Mouse (Mus musculus): ENCODE measurements around the gene Rbm3. TPM values are rescaled to one million over a fixed set of nuclear protein-coding genes. Genes with fewer than 3 reads are reported as not detected.
A peak's percentile ranks its signal among the peaks of the same experiment; 100 is the strongest.

Gene Rbm3
- polyA plus RNA-seq, 2 experiments, result 224 to 352 TPM

DNA sequence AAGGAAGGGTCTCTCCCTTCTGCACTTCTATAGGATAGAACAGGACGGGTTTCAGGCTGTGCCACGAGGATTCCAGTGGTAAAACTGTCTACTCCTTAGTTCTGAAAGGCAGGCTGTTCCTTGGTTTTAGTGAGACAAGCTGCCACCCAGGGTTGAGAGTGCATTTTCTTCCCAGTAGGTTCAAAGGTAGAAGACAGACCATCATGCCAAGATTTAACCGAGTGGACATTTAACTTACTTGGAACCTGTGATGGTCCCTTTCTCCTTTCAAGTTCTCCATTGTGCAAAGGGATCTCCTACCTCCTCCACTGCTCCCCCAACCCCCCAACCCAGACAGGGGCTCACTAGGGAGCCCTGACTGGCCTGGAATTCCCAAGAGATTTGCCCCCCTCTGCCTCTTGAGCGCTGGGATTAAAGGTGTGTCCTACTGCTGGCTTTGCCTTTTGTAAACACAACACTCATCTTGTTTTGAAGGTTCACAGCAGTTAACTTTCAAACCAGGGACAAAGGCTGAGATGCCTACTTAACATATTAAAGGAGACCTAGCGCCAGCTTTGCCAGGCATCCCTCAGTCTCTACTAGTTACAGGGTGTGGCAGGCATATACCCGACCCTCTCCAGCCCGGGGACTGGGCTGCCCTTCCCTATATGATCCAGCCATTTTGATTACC is 37.3 kb upstream of the Rbm3 start:
- Histone ChIP-seq H3K27ac (no peak overlapping the region), H3K4me3 (ENCODE audit: insufficient read depth in 1 of 2, low read depth in 2 of 2, low read length in 2 of 2) (no peak overlapping the region), H3K27me3 (ENCODE audit: control insufficient read depth, insufficient read depth, low read length) (no peaks in the 10 kb centered on the region), H3K4me2 (ENCODE audit: low read depth) (no peak overlapping the region), H3K9me3 (ENCODE audit: control insufficient read depth, low read length) (no peaks in the 10 kb centered on the region), H3K9ac (replicated peaks) (no peak overlapping the region), H3K36me3 (replicated peaks; ENCODE audit: control insufficient read depth, insufficient read depth, low read depth) (no peaks in the 10 kb centered on the region; the same call in 1 of the 2 replicates), H3K4me1 (replicated peaks; ENCODE audit: control insufficient read depth in 2 of 2, insufficient read depth in 2 of 2, low read length in 1 of 2) (peaks cover 0 to 7% of the 10 kb centered on the region in 2 experiments; a peak in 3 of 4 replicates)
- ATAC-seq (ENCODE audit: insufficient read depth) (no peak), DNase-seq (ENCODE audit: low read depth in 3 of 3, low spot score in 3 of 3) (no peak)
- TF ChIP-seq EP300 (IDR thresholded peaks at IDR 0.05; ENCODE audit: low read depth) (no peak), CTCF (IDR thresholded peaks at IDR 0.05; ENCODE audit: low read depth) (no peak)
- 12% methylated on average over 7 of the region's 7 CpGs for WGBS (ENCODE audit: insufficient replicate concordance)

DNA sequence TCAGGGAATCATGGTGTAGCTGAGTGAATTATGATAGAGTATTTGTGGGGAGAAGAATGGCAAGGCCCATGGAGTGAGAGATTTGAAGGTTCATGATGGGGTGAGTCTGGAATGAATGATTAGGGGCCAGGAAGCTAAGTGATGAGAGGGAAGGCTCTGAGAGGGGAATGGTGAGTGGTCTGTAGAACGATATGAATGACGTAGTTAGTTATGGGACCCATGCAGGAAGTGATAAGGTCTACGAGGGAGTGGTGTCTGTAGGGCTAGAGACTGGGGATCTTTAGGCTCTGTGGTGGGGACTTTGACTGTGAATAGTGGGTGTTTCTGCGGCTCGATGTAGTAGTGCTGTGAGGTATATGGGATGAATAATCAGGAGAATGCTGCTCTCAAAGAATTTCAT is 34.0 kb upstream of the Rbm3 start:
- Histone ChIP-seq H3K27me3 (ENCODE audit: control insufficient read depth, insufficient read depth, low read length) (no peaks in the 10 kb centered on the region), H3K9me3 (ENCODE audit: control insufficient read depth, low read length) (no peaks in the 10 kb centered on the region), H3K4me1 (replicated peaks; ENCODE audit: control insufficient read depth in 2 of 2, insufficient read depth in 2 of 2, low read length in 1 of 2) (peaks cover 0 to 10% of the 10 kb centered on the region in 2 experiments; a peak in 3 of 4 replicates), H3K36me3 (replicated peaks; ENCODE audit: control insufficient read depth, insufficient read depth, low read depth) (no peaks in the 10 kb centered on the region), H3K4me2 (ENCODE audit: low read depth) (no peak overlapping the region), H3K27ac (no peak overlapping the region), H3K9ac (replicated peaks) (no peak overlapping the region), H3K4me3 (ENCODE audit: insufficient read depth in 1 of 2, low read depth in 2 of 2, low read length in 2 of 2) (no peak overlapping the region)
- 33% methylated on average over 5 of the region's 5 CpGs for WGBS (ENCODE audit: insufficient replicate concordance)
- DNase-seq (ENCODE audit: low read depth in 3 of 3, low spot score in 3 of 3) (no peak), ATAC-seq (ENCODE audit: insufficient read depth) (no peak)
- TF ChIP-seq CTCF (IDR thresholded peaks at IDR 0.05; ENCODE audit: low read depth), result no peak
- TF ChIP-seq EP300 (IDR thresholded peaks at IDR 0.05; ENCODE audit: low read depth), result no peak

DNA sequence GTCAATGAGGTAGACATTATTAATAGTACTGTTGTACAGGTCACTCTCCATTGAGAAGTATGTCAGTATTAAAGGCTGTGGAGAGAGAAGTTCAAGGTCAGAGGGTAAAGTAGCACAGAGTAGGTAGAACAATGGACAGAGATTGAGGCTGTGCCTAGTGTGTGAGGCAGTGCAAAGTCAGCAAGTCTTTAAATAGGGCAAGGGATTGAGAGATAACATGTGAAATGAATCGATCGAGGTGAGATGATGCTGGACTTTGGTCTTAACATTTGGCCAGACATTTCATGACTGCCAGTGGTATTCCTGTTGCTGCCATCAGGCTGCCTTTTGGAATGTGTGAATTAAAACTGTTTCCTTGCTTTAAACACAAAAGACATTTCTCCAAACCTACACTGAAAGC is 33.2 kb upstream of the Rbm3 start:
- H3K36me3 ChIP-seq (replicated peaks; ENCODE audit: control insufficient read depth, insufficient read depth, low read depth), result no peaks in the 10 kb centered on the region
- ATAC-seq (ENCODE audit: insufficient read depth) (no peak), DNase-seq (ENCODE audit: low read depth in 3 of 3, low spot score in 3 of 3) (no peak)
- H3K4me1 ChIP-seq (replicated peaks; ENCODE audit: control insufficient read depth in 2 of 2, insufficient read depth in 2 of 2, low read length in 1 of 2), result peaks cover 0 to 10% of the 10 kb centered on the region in 2 experiments; a peak in 3 of 4 replicates
- H3K27ac ChIP-seq, result no peak overlapping the region
- H3K27me3 ChIP-seq (ENCODE audit: control insufficient read depth, insufficient read depth, low read length), result no peaks in the 10 kb centered on the region
- no peak overlapping the region for H3K4me2 ChIP-seq (ENCODE audit: low read depth)
- H3K9ac ChIP-seq (replicated peaks), result no peak overlapping the region
- WGBS (ENCODE audit: insufficient replicate concordance), result 76% methylated on average over 2 of the region's 2 CpGs
- TF ChIP-seq CTCF (IDR thresholded peaks at IDR 0.05; ENCODE audit: low read depth) (no peak), EP300 (IDR thresholded peaks at IDR 0.05; ENCODE audit: low read depth) (no peak)
- no peak overlapping the region for H3K4me3 ChIP-seq (ENCODE audit: insufficient read depth in 1 of 2, low read depth in 2 of 2, low read length in 2 of 2)
- no peaks in the 10 kb centered on the region for H3K9me3 ChIP-seq (ENCODE audit: control insufficient read depth, low read length)

DNA sequence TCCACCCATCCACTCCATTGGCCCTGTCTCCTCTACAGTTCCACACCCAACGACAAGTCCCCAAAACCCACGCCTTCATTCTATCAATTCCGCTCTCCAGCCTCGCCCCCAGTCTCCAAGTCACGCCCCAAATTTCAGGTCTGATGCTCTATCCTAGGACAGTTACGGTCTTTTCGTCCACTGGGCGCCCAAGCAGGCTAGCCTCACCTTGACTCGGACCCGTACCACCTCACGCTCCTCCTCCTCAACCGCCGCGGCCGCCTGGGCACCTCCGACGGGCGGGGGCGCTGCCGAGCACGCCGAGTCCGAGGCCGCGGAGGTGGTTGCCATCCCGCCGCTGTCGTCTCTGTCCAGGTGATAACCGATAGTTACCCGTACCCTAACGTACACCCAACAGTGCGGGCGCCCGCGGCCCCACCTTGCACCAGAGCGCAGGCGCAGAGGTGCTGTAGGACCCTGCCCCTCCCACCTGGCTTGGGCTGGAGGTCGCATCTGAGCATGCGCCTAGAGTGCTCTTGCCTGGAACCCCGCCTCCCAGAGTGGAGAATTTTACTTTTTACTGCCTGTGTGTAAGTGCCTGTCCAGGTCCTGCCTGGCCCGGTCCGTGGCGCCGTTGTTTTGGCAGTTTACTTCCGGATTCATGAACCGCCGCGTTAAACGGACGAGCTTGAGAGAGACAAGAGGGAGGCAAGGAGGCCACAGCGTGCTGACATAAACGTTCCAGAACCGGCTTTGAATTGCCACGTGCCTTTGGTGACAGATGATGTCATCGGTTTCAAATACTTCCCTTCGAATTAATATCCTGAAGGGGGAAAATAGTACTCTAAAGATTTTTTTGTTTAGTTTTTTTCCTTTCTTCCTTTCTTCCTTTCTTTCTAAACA is 30.1 kb upstream of the Rbm3 start, which contains the start of gene Tbc1d25:
TSS of gene Tbc1d25 (minus strand) at position 678 of the 882 bp plus-strand sequence.
- DNase-seq (ENCODE audit: low read depth in 3 of 3, low spot score in 3 of 3), result peak; percentile 70 to 83 (median 75)
- peak within 1 kb of the TSS; percentile 77 to 87 for H3K4me3 ChIP-seq (ENCODE audit: insufficient read depth in 1 of 2, low read depth in 2 of 2, low read length in 2 of 2)
- H3K4me1 ChIP-seq (replicated peaks; ENCODE audit: control insufficient read depth in 2 of 2, insufficient read depth in 2 of 2, low read length in 1 of 2), result peaks cover 0 to 10% of the 10 kb centered on the region in 2 experiments; a peak in 3 of 4 replicates
- H3K9ac ChIP-seq (replicated peaks), result peak within 1 kb of the TSS; percentile 78
- peak within 1 kb of the TSS; percentile 73 for H3K27ac ChIP-seq
- TF ChIP-seq CTCF (IDR thresholded peaks at IDR 0.05; ENCODE audit: low read depth) (peak; percentile 46), EP300 (IDR thresholded peaks at IDR 0.05; ENCODE audit: low read depth) (no peak)
- peak within 1 kb of the TSS; percentile 67 for H3K4me2 ChIP-seq (ENCODE audit: low read depth)
- H3K36me3 ChIP-seq (replicated peaks; ENCODE audit: control insufficient read depth, insufficient read depth, low read depth), result no peaks in the 10 kb centered on the region
- WGBS (ENCODE audit: insufficient replicate concordance), result 7% methylated on average over 55 of the region's 56 CpGs
- H3K27me3 ChIP-seq (ENCODE audit: control insufficient read depth, insufficient read depth, low read length), result no peaks in the 10 kb centered on the region
- no peaks in the 10 kb centered on the region for H3K9me3 ChIP-seq (ENCODE audit: control insufficient read depth, low read length)
- peak; percentile 94 for ATAC-seq (ENCODE audit: insufficient read depth)

DNA sequence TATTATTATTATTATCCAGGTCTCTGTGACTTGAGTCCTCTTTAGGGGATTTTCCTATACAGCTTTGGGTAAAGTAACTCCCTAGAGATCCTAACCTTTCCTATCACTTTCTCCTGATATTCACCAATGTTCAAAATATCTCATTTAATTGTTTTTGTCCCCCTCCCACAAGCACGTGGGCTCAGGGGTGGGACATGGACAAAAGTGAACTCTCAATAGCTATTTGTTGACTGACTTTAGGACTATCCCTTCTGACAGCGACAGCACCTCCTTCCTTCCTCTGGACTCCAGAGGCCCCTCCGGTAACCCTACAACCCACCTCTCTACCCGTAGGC is 29.5 kb upstream of the Rbm3 start:
- Histone ChIP-seq H3K4me1 (replicated peaks; ENCODE audit: control insufficient read depth in 2 of 2, insufficient read depth in 2 of 2, low read length in 1 of 2) (peaks cover 0 to 10% of the 10 kb centered on the region in 2 experiments; a peak in 3 of 4 replicates), H3K9ac (replicated peaks) (peak overlapping the region; percentile 78), H3K27ac (peak overlapping the region; percentile 73), H3K4me3 (ENCODE audit: insufficient read depth in 1 of 2, low read depth in 2 of 2, low read length in 2 of 2) (peak overlapping the region; percentile 77 to 87), H3K9me3 (ENCODE audit: control insufficient read depth, low read length) (no peaks in the 10 kb centered on the region), H3K4me2 (ENCODE audit: low read depth) (peak overlapping the region; percentile 67), H3K36me3 (replicated peaks; ENCODE audit: control insufficient read depth, insufficient read depth, low read depth) (no peaks in the 10 kb centered on the region), H3K27me3 (ENCODE audit: control insufficient read depth, insufficient read depth, low read length) (no peaks in the 10 kb centered on the region)
- 4% methylated on average over 4 of the region's 4 CpGs for WGBS (ENCODE audit: insufficient replicate concordance)
- ATAC-seq (ENCODE audit: insufficient read depth) (no peak), DNase-seq (ENCODE audit: low read depth in 3 of 3, low spot score in 3 of 3) (no peak)
- TF ChIP-seq CTCF (IDR thresholded peaks at IDR 0.05; ENCODE audit: low read depth) (no peak), EP300 (IDR thresholded peaks at IDR 0.05; ENCODE audit: low read depth) (no peak)
